Mouse (Mus musculus) kidney, embryonic 14.5 days (tissue): ENCODE data around the gene Endog. TPM values are rescaled to one million over a fixed set of nuclear protein-coding genes. Genes with fewer than 3 reads are reported as not detected.
A peak's percentile ranks its signal among the peaks of the same experiment; 100 is the strongest.

ENCODE experiments used
- ATAC-seq: fragments of 200-750 bp; cut with Nextera tagmentation; 2 replicates; pipeline ENCODE4 v1.8.0; 2017; ENCODE audit warnings: moderate number of reproducible peaks, mild to moderate bottlenecking, moderate TSS enrichment, moderate library complexity; ENCODE audit not compliant: low FRiP score, low TSS enrichment
- H3K27ac ChIP-seq: fragments of 300-500 bp; sonication (generic); 2 replicates; pipeline ENCODE4 v1.5.1; 2014; ENCODE audit warnings: low read depth, mild to moderate bottlenecking, low read length, moderate library complexity, mixed read lengths
- H3K27me3 ChIP-seq: fragments of 300-500 bp; sonication (generic); 2 replicates; pipeline ENCODE4 v1.6.1; 2014; ENCODE audit warnings: mild to moderate bottlenecking, low read length; ENCODE audit not compliant: control insufficient read depth, insufficient read depth
- H3K36me3 ChIP-seq: fragments of 300-500 bp; sonication (generic); 2 replicates; pipeline ENCODE4 v1.6.1; 2014; ENCODE audit warnings: low read length, mixed read lengths; ENCODE audit not compliant: control insufficient read depth, insufficient read depth
- H3K4me1 ChIP-seq: fragments of 300-500 bp; sonication (generic); 2 replicates; pipeline ENCODE4 v1.6.1; 2014; ENCODE audit warnings: low read length, mixed read lengths; ENCODE audit not compliant: control insufficient read depth, insufficient read depth
- H3K4me2 ChIP-seq: fragments of 300-500 bp; sonication (generic); replicated peaks from 2 replicates; pipeline ENCODE4 v1.6.1; 2014; ENCODE audit warnings: low read depth, mild to moderate bottlenecking, low read length
- H3K4me3 ChIP-seq: fragments of 300-500 bp; sonication (generic); 2 replicates; pipeline ENCODE4 v1.5.1; 2014; ENCODE audit warnings: mild to moderate bottlenecking, low read length
- H3K9ac ChIP-seq: fragments of 300-500 bp; sonication (generic); 2 replicates; pipeline ENCODE4 v1.6.1; 2014; ENCODE audit warnings: low read depth, mild to moderate bottlenecking, low read length, moderate library complexity
- H3K9me3 ChIP-seq: fragments of 300-500 bp; sonication (generic); 2 replicates; pipeline ENCODE4 v1.6.1; 2016; ENCODE audit warnings: low read length; ENCODE audit not compliant: control insufficient read depth
- WGBS: fragments of 180-500 bp; shearing (Covaris S2); extraction: QIAGEN DNeasy Blood & Tissue Kit; methylation state at CpG from one replicate; pipeline ENCODE4 v1.1.7; 2014; 5-methylcytosine and 5-hydroxymethylcytosine counted together
- polyA plus RNA-seq: library from polyadenylated mRNA; unstranded; fragments of >200 nt; fragmentation: Nextera tagmentation; extraction: Ambion mirVana; gene quantifications from 2 replicates; pipeline ENCODE4 v1.2.1, GENCODE M21; 2014

Endog gene
- polyA plus RNA-seq, 1 experiment from 2014 or later: 20.3 TPM

DNA sequence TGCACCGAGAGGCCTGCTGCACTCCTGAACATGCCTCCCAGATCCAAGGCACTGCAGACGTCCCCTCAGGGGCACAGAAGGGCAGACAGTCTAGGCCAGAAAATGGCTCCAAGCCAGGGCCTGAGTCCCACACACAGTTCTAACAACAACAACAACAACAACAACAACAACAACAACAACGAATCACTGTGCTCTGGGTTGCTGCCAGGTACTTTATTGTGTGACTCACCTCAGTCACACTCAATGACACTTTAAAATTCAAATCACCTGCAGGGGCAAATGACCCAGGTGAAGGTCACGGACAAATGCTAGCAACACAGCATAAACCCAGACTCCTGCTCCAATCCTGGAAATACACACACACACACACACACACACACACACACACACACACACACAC is 26.7 kb downstream of the Endog start:
- ATAC-seq: no peak
- Histone ChIP-seq H3K4me3 (no peak overlapping the region), H3K9me3 (no peaks in the 10 kb centered on the region), H3K9ac (no peak overlapping the region), H3K27ac (no peak overlapping the region), H3K36me3 (no peaks in the 10 kb centered on the region), H3K4me2 (no peak overlapping the region), H3K4me1 (0 out of 2 replicates have a peak, but pooled peaks cover 3% of the 10 kb centered on the region), H3K27me3 (no peaks in the 10 kb centered on the region)
- 69% methylated on average over 4 of the region's 4 CpGs for WGBS

DNA sequence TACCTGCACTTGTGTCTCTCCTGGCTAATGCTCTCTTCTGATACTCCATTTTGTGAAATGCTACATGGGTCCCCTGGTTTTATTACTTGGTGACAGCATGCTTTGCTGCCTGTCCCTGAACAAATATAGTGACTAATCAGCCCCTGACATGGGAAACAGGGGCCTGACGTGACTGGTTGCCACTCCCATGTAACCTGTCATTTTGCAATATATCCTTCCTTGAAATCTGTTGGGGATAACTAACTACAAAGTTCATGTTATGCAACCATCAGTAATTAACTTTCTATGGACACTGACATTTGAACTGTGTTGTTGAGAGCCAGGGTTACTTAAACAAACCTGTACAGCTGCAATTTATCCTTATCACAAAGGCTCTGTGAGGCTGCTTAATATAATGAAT is 28.7 kb downstream of the Endog start:
- no peak overlapping the region for H3K9ac ChIP-seq
- no peak for ATAC-seq
- H3K27me3 ChIP-seq: no peaks in the 10 kb centered on the region
- H3K9me3 ChIP-seq: no peaks in the 10 kb centered on the region
- no peak overlapping the region for H3K27ac ChIP-seq
- H3K4me3 ChIP-seq: no peak overlapping the region
- H3K36me3 ChIP-seq: no peaks in the 10 kb centered on the region
- WGBS: 38% methylated on average over 1 of the region's 1 CpGs
- peaks cover 8% of the 10 kb centered on the region; the same call in 1 of the 2 replicates for H3K4me1 ChIP-seq
- H3K4me2 ChIP-seq: no peak overlapping the region

- Histone ChIP-seq H3K9me3 (no peaks in the 10 kb centered on the region), H3K27me3 (no peaks in the 10 kb centered on the region), H3K4me3 (no peak overlapping the region), H3K4me2 (no peak overlapping the region), H3K4me1 (peaks cover 8% of the 10 kb centered on the region; the same call in 1 of the 2 replicates), H3K27ac (no peak overlapping the region), H3K9ac (no peak overlapping the region), H3K36me3 (no peaks in the 10 kb centered on the region)
- ATAC-seq: no peak
- WGBS: 54% methylated on average over 5 of the region's 5 CpGs
Observed at GRCm38 (mm10) chr2:30200388-30200925, 29.2 kb downstream of the Endog start.

- Histone ChIP-seq H3K27me3 (no peaks in the 10 kb centered on the region), H3K4me1 (peaks cover 16% of the 10 kb centered on the region; the same call in 1 of the 2 replicates), H3K9ac (no peak overlapping the region), H3K4me3 (no peak overlapping the region), H3K9me3 (no peaks in the 10 kb centered on the region), H3K27ac (no peak overlapping the region), H3K36me3 (no peaks in the 10 kb centered on the region), H3K4me2 (no peak overlapping the region)
- 77% methylated on average over 7 of the region's 7 CpGs for WGBS
- ATAC-seq: no peak
Observed at GRCm38 (mm10) chr2:30203439-30203838, 32.1 kb downstream of the Endog start.

- no peaks in the 10 kb centered on the region for H3K27me3 ChIP-seq
- no peaks in the 10 kb centered on the region for H3K36me3 ChIP-seq
- H3K4me2 ChIP-seq: peak overlapping the region; percentile 75
- H3K4me3 ChIP-seq: peak overlapping the region; percentile 77
- H3K9me3 ChIP-seq: no peaks in the 10 kb centered on the region
- peak overlapping the region; percentile 69 for H3K9ac ChIP-seq
- peak overlapping the region; percentile 62; the same call in 1 of the 2 replicates for H3K27ac ChIP-seq
- 1% methylated on average over 13 of the region's 13 CpGs for WGBS
- ATAC-seq: peak; percentile 45
- peaks cover 16% of the 10 kb centered on the region; the same call in 1 of the 2 replicates for H3K4me1 ChIP-seq
Observed at GRCm38 (mm10) chr2:30205255-30205628, 33.9 kb downstream of the Endog start.

DNA sequence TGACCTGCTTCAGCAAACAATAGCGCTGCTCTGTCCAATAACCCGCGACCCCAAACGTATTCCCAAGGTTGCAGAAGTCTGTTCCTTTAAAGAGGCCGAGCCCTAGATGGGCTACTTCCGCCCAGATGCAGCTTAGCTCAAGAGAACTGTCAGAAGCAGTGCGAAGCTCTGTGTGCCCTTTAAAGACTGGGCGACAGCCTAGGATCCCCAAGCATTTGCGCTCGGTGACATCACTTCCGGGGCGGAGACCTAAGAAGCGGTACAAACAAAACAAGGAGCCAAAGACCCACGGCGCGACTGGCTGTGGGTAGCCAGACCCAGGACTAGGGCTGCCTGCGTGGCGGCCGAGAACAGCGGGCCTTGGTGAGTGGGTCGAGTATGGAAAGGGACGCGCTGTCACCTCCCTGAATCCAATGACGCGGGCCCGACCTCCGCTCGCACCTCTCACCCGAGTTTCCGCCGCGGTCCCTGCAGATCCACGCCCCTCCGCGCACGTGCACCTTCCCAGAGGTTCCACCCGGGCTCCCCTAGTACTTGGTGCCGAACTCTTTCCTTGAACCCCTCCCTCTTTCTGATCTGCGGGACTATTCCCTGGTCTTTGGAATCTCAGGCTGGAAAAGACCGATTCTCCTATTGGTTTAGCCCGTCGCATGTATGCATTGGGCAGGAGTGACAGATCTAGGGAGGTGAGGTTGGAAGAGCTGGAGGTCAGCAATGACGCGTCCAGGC is 34.5 kb downstream of the Endog start, which contains the start of gene Kyat1:
TSS of gene Kyat1 (minus strand) at position 219 of the 729 bp plus-strand sequence.
- peak; percentile 94 for ATAC-seq
- Histone ChIP-seq H3K4me2 (peak within 1 kb of the TSS; percentile 75), H3K9me3 (no peaks in the 10 kb centered on the region), H3K4me3 (peak within 1 kb of the TSS; percentile 77), H3K27me3 (no peaks in the 10 kb centered on the region), H3K4me1 (peaks cover 13% of the 10 kb centered on the region; the same call in 1 of the 2 replicates), H3K36me3 (no peaks in the 10 kb centered on the region), H3K9ac (peak within 1 kb of the TSS; percentile 69), H3K27ac (peak within 1 kb of the TSS; percentile 62)
- under 1% methylated on average over 44 of the region's 44 CpGs for WGBS

GRCm38 (mm10) chr2:30207401-30207800 is 36.1 kb downstream of the Endog start:
- no peak overlapping the region for H3K9ac ChIP-seq
- H3K9me3 ChIP-seq: no peaks in the 10 kb centered on the region
- no peaks in the 10 kb centered on the region for H3K27me3 ChIP-seq
- no peak overlapping the region for H3K27ac ChIP-seq
- H3K4me1 ChIP-seq: peaks cover 13% of the 10 kb centered on the region; the same call in 1 of the 2 replicates
- no peaks in the 10 kb centered on the region for H3K36me3 ChIP-seq
- no peak overlapping the region for H3K4me3 ChIP-seq
- WGBS: 88% methylated on average over 4 of the region's 4 CpGs
- ATAC-seq: no peak
- H3K4me2 ChIP-seq: no peak overlapping the region

DNA sequence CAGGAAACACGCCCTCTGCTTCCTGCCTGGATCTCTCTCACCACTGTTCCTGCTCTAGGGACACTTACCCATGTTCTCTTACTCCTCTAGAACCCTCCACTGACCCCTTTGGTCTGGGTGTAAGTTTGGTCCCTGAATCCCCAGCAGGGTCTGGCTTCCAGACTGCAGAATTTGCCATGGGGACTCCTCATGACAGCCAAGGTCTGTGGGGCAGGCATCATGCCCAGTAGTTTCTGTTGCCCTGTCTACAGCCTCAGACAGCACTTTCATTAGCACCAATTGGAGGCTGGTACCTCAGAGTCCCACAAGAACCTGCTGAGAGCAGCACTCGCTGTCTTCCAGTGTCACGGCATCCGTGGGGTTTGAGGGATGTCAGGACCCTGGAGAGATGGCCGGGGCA is 36.6 kb downstream of the Endog start:
- H3K27me3 ChIP-seq: no peaks in the 10 kb centered on the region
- no peak overlapping the region for H3K27ac ChIP-seq
- H3K9ac ChIP-seq: no peak overlapping the region
- no peak for ATAC-seq
- whole genome bisulfite sequencing: 77% methylated on average over 5 of the region's 5 CpGs
- no peaks in the 10 kb centered on the region for H3K9me3 ChIP-seq
- H3K36me3 ChIP-seq: no peaks in the 10 kb centered on the region
- H3K4me2 ChIP-seq: no peak overlapping the region
- H3K4me3 ChIP-seq: no peak overlapping the region
- peaks cover 13% of the 10 kb centered on the region; the same call in 1 of the 2 replicates for H3K4me1 ChIP-seq
